ENCODE assay signal across 20 mouse cellular contexts in the genomic region with DNA sequence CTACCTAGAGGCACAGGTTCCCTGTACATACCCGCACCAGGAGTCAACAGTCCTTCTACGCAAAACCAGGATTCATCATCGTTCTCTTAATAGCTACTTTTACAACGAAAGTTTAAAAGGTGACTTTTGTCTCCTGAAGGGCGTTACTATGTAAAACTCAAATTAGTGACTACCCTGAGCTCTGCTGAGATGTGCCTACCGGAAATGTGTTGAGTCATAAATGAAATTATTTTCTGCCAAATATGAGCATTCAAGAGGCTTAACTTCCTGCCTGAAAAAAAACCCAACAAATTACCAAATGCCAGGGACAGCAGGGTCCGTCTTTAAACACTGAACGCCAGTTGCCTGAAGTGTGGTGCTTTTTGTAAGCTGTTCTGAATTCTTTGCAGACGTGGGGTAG.
DNase-seq lines count a peak whose midpoint lies in the region; ATAC-seq lines count a peak whose summit lies in the region.
"Had no signal": no experiment of that assay in that cellular context is flagged by ENCODE, and none has a peak within 500 bp of the region (broad histone marks: within the 10 kb centered on the region; RNA-seq: fewer than 3 reads in every experiment).

No protein-coding gene starts in this region.

- peak; percentile 38 for DNase-seq in 3T3-L1 (ENCODE audit: low read depth, low spot score)
- no peak for DNase-seq in spleen, adult 12 weeks (ENCODE audit: low spot score)
- no peak for DNase-seq in Muller cell, postnatal 12 days (ENCODE audit: inconsistent ontology term)
- DNase-seq in testis, postnatal 14 days (ENCODE audit: low spot score), result no peak
- DNase-seq: adrenal gland, adult 2 months; adrenal gland, postnatal 25 days; cerebellum, adult 2 months; cerebellum, postnatal 10 days; embryo, embryonic 11 days; gastrocnemius, adult 2 months; gastrocnemius, postnatal 25 days; heart, adult 18-20 months; heart, postnatal 14 days had no signal

- ATAC-seq in CD4-positive, CD25-positive, alpha-beta regulatory T cell, adult 4 months, result peak; percentile 83
- ATAC-seq in granulocyte monocyte progenitor cell, adult 5-6 weeks (replicated peaks; ENCODE audit: poor library complexity, severe bottlenecking), result peak; percentile 49; the same call in 1 of the 2 replicates
- ATAC-seq in megakaryocyte progenitor cell, adult 5-6 weeks (replicated peaks; ENCODE audit: poor library complexity), result 0 out of 2 replicates have a peak, but pooled peaks have one; percentile 46
- ATAC-seq: forebrain, embryonic 13.5 days; hindbrain, postnatal 0 days; intestine, postnatal 0 days; Patski had no signal
